Mouse (Mus musculus) cerebellum, adult 8-10 months (tissue): ENCODE results near the gene Pspc1.

ENCODE experiments used
- DNase-seq: peaks from one replicate; pipeline ENCODE4 v3.0.0; 2022

The Pspc1 gene

GRCm38 (mm10) chr14:56695495-56695894, 82.6 kb downstream of the Pspc1 start:
- no peak for DNase-seq

- DNase-seq = no peak
Measured at GRCm38 (mm10) chr14:56689766-56690165, 88.3 kb downstream of the Pspc1 start.

- no peak for DNase-seq
Measured at GRCm38 (mm10) chr14:56689116-56689515, 89.0 kb downstream of the Pspc1 start.

GRCm38 (mm10) chr14:56685426-56685825, 92.7 kb downstream of the Pspc1 start:
- no peak for DNase-seq
